Mouse (Mus musculus) kidney, postnatal 10 days (tissue): ENCODE results near the gene Mup17.
"Not testable (repeated sequence)": the region's sequence is repeated elsewhere in the genome, so short reads cannot be mapped to it uniquely, and the experiment has no call there.

Experiments used
- DNase-seq: peaks from one replicate; pipeline ENCODE4 v3.0.0; 2021; ENCODE audit warnings: mixed read lengths

Mup17 gene

GRCm38 (mm10) chr4:61595771-61596170 is at the start of gene Mup17:
TSS of gene Mup17 (minus strand) at chr4:61595871.
- not testable (repeated sequence) for DNase-seq

- not testable (repeated sequence) for DNase-seq
Observed at GRCm38 (mm10) chr4:61571561-61571960, 24.1 kb downstream of the Mup17 start.

GRCm38 (mm10) chr4:61555887-61556286 is 39.8 kb downstream of the Mup17 start:
- peak; percentile 46 for DNase-seq
